Mouse (Mus musculus) testis, postnatal 10 days (tissue): ENCODE measurements around the gene Golga2.
"Not testable (repeated sequence)": the region's sequence is repeated elsewhere in the genome, so short reads cannot be mapped to it uniquely, and the experiment has no call there.

Experiments
- DNase-seq: peaks from one replicate; pipeline ENCODE4 v3.0.0; 2021; ENCODE audit warnings: low spot score

Golga2 gene

GRCm38 (mm10) chr2:32288371-32288931, 1.3 kb downstream of the Golga2 start:
- DNase-seq, result no peak

- DNase-seq, result no peak
Observed at GRCm38 (mm10) chr2:32289578-32289977, 2.4 kb downstream of the Golga2 start.

- DNase-seq, result no peak
Observed at GRCm38 (mm10) chr2:32294348-32294747, 7.2 kb downstream of the Golga2 start.

- no peak for DNase-seq
Observed at GRCm38 (mm10) chr2:32295285-32295684, 8.1 kb downstream of the Golga2 start.

- not testable (repeated sequence) for DNase-seq
Observed at GRCm38 (mm10) chr2:32295842-32296241, 8.7 kb downstream of the Golga2 start.

GRCm38 (mm10) chr2:32299469-32299868, 12.3 kb downstream of the Golga2 start:
- DNase-seq, result no peak

GRCm38 (mm10) chr2:32302952-32303351, 15.8 kb downstream of the Golga2 start:
- DNase-seq, result peak; percentile 50

- peak; percentile 74 for DNase-seq
Observed at GRCm38 (mm10) chr2:32304145-32304832, 17.1 kb downstream of the Golga2 start.

- DNase-seq, result no peak
Observed at GRCm38 (mm10) chr2:32305668-32306067, 18.5 kb downstream of the Golga2 start.

- DNase-seq, result no peak
Observed at GRCm38 (mm10) chr2:32306176-32306575, 19.0 kb downstream of the Golga2 start.

GRCm38 (mm10) chr2:32307247-32307798, 20.1 kb downstream of the Golga2 start:
- DNase-seq, result no peak

- DNase-seq, result peak; percentile 74
Observed at GRCm38 (mm10) chr2:32307941-32308760, 21.0 kb downstream of the Golga2 start.

- DNase-seq, result no peak
Observed at GRCm38 (mm10) chr2:32308870-32309568, 21.8 kb downstream of the Golga2 start.

GRCm38 (mm10) chr2:32310096-32310845, 23.1 kb downstream of the Golga2 start:
- DNase-seq, result no peak

GRCm38 (mm10) chr2:32311443-32312317, 24.5 kb downstream of the Golga2 start:
- peak; percentile 61 for DNase-seq

GRCm38 (mm10) chr2:32312318-32312964, 25.3 kb downstream of the Golga2 start:
- peak; percentile 97 for DNase-seq

- no peak for DNase-seq
Observed at GRCm38 (mm10) chr2:32314831-32315230, 27.6 kb downstream of the Golga2 start.

GRCm38 (mm10) chr2:32315751-32316150, 28.6 kb downstream of the Golga2 start:
- DNase-seq, result no peak

- no peak for DNase-seq
Observed at GRCm38 (mm10) chr2:32316887-32317656, 29.9 kb downstream of the Golga2 start.
